Mouse (Mus musculus) skeletal muscle tissue, adult 2 months (tissue): Measurements from ENCODE around the gene Trabd2b.
A peak's percentile ranks its signal among the peaks of the same experiment; 100 is the strongest.

Source experiments
- DNase-seq: peaks from one replicate; pipeline ENCODE4 v3.0.0-alpha.2; 2012; ENCODE audit warnings: low read depth, low spot score

The Trabd2b gene

GRCm38 (mm10) chr4:114537376-114537974 lies 131.0 kb downstream of the Trabd2b start:
- DNase-seq, result no peak

DNA sequence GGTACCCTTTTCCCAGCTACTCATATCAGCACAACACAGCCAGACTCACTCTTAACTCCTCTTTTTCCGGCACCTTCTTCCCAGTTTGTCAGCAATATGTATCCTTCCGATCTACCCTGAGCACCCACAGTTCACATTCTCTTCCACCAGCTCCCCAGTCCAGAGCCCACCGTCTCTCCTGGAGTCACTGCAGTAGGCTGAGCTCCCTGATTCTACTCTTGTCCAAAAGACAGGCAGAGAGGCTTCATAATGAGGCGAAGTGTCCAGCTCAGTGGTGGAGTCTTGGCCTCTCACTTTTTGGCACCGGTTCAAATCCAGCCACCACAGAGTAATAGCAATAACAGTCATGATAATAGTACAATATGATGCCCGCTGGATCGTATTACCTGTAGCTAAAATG lies 133.5 kb downstream of the Trabd2b start:
- no peak for DNase-seq

GRCm38 (mm10) chr4:114541221-114541620 lies 134.7 kb downstream of the Trabd2b start:
- DNase-seq, result no peak

- no peak for DNase-seq
These were observed 135.6 kb downstream of the Trabd2b start for GRCm38 (mm10) chr4:114542136-114542535.

GRCm38 (mm10) chr4:114545481-114546200 lies 139.1 kb downstream of the Trabd2b start:
- no peak for DNase-seq

- no peak for DNase-seq
These were observed 141.3 kb downstream of the Trabd2b start for GRCm38 (mm10) chr4:114547658-114548448.

DNA sequence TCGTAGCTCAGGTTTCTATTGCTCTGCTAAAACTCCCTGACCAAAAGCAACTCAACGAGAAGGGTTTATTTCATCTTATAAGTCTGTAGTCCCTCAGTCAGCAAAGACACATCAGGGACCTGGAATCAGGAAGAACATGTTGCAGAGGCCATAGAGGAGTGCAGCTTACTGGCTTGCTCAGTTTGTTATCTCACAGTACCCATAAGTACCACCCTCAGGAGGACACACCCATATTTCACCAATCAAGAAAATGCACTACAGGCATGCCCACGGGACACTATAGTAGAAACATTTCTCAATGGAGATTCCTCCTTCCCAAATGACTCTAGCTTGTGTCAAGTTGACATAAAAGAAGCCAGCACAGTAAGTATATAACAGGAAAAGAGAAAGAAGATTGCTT lies 143.0 kb downstream of the Trabd2b start:
- no peak for DNase-seq

- no peak for DNase-seq
These were observed 144.1 kb downstream of the Trabd2b start for GRCm38 (mm10) chr4:114550471-114551156.

DNA sequence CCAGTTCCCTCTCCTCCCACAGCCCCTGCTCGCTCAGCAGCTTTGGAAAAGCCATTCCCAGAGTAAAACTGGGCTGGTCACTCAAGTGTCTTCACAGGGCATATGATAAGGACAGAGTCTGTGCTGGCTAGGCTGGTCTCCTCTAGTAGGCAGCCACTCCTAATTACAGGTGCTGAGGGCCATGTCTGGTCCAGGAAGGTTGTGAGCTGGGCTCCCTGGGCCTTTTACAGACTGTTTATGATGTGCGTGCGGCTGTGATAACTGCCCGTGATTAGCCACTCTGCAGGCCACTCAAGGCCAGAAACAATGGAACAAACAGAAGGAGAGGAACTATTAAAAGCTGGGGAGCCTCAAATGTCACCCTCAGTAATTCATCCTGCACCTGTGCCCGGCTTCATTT lies 150.4 kb downstream of the Trabd2b start:
- DNase-seq, result no peak

GRCm38 (mm10) chr4:114557731-114558130 lies 151.2 kb downstream of the Trabd2b start:
- DNase-seq, result no peak

DNA sequence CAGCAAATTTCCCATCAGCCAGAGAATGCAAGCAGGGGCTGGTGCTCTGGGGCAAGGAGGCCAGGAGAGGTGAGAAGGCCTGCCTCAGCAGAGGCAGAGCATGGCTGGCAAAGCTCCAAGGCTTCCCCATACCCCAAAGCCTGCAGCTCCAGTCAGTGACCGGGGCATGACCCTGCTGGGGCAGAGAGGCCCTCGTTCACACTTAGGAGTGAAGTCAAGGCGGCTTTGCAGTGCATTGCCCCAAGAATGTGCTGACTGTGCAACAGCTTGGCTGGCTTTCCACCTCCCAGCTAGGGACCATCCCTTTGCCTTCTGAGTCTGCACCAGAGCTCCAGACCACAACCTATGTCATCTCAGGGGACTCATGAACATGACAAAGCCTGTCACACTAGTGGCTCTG lies 152.0 kb downstream of the Trabd2b start:
- no peak for DNase-seq

GRCm38 (mm10) chr4:114560638-114561216 lies 154.2 kb downstream of the Trabd2b start:
- no peak for DNase-seq

DNA sequence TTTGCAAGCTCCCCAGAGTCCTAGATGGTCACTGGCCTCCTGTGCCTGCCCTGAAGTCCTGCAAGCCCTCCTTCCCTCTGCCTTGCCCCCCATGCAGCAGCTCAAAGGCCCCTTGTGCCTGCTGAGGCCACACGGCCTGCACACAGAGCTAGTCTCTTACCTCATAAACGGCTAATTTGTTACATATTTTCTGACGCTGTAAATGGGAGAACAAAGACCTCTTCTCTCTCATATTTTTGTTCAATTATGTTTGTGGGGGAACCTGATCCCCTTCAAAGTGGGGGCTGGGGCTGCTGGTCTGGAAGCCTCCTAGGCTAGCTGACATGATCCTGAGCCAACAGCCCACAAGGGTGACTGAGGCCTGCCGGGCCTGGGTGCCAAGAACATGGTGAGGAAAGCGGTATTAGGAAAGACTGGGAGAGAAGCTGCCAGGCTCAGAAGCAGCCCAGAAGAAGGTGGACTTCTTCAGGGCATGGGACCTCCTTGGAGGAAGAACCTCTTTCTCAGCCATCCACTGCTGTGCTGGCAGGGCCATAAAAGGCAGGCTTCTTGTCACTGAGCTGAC lies 157.7 kb downstream of the Trabd2b start:
- DNase-seq, result no peak

GRCm38 (mm10) chr4:114567594-114567993 lies 161.1 kb downstream of the Trabd2b start:
- DNase-seq, result no peak

DNA sequence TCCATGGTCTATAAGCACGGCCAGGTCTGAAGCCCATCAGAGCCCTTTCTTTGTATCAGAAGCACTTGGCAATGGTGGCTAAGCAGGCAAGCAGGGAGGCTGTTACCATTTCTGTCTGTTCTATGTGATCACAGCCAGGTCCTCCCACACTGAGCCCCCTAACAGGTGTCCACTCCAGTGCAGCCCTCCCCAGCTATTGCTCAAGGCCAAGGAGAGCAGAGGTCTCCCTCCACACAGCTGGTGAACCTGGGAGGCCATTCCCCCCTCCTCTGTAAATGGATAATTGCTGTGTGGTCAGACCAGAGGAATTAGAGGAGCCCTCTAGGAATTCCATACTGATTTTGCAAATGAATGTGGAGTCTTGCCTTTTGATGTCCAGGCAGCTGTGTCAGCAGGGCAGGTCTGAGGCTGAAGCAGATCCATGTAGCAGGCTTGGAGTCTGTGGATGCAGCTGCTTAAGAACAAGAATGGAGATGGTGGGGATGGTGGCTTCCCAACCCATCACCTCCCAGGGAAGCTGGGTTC lies 161.6 kb downstream of the Trabd2b start:
- DNase-seq, result no peak

DNA sequence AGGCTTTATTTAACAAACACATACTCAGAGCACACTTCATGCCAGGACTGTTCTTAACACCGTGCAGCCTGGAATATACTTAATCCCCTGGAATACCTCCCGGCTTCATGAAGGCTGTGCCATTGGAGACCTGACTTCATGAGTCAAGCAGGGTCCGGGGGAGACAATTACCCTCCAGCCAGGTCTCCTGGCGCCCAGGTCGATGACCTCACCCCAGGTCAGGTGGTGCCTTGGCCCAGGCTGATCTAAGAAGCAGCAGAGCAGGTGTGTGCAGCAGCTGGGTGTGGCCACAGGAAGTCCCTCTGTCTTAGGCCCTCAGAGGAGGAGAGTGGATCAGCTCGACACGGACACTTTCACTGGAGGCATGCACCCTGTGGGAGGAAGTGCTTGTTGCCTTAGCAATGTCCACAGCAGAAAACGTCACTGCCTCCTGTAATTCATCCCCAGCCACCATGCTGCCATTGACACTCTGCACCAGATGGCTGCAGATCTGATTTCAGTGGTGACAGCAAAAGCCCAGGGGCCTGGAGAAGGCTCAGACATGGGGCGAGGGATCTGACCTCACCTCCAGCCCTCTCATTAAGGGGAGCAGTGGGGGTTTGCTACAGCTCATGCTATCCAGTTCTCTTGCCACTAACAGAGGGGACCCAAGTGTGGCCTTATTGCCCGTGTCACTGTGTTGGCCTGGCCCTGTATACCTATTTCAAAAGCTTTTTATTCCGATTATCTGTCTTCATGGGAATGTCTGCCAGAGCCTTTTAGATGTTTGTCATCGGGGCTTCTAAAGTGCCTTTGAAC lies 171.8 kb downstream of the Trabd2b start:
- peak; percentile 10 for DNase-seq

DNA sequence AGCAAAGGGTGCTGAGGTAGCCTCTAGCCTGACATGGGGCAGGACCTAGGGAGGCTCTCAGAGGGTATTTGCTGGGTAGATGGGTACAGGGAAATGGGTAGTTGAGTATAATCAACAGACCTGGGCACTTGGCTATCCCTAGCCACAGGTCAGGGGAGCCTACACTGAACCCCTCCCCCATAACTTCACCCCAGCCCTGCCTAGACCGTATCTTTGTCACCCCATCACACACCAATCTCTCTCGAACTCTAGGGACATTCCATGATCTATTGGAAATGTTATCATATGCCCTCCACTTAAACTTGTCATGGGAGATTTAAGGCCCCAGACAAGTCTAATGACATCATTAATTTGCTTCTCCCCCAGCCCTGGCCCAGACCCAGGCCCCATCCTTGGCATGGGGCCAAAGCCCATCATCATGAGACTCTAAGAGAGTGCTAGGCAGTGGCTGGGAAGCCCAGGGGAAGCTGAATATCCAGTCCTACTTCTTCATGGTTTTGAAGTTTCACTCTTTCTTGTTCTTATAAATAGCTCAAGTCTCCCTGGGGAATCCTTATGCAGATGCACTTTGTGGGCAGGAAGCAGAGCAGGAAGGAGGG lies 177.1 kb downstream of the Trabd2b start:
- DNase-seq, result no peak

GRCm38 (mm10) chr4:114584686-114585085 lies 178.2 kb downstream of the Trabd2b start:
- no peak for DNase-seq

DNA sequence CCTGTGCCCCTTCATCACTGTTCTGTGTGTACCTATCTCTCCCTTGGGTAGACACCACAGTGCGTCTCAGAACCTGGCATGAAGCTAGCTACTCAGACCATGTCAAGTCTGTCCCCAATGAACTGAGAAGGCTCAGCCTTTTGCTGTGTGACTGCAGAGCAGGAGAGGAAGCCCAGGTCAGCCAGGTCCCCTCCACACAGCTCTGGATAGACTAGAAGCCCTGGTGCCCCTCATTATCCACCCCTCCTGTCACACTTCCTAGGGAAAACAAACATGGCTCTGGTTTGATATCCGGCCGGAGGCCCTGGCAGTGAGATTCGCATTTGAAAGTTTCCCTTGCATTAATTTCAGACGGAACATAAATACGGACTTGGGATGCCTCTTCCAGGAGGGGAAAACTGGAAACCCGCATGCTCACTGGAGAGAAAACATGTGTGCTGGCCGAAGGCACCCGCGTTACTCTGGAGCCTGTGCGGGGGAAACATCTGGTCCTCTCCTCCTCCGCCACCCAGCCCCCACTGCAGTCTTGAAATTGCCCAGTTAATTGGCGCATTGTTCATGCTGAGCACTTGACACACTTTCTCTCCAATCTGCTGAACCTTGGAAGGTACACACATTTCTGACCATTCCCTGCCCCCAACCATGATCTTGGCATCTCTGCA lies 187.2 kb downstream of the Trabd2b start:
- no peak for DNase-seq
